Mouse (Mus musculus): ENCODE results near the gene Ttc7b.

DNA sequence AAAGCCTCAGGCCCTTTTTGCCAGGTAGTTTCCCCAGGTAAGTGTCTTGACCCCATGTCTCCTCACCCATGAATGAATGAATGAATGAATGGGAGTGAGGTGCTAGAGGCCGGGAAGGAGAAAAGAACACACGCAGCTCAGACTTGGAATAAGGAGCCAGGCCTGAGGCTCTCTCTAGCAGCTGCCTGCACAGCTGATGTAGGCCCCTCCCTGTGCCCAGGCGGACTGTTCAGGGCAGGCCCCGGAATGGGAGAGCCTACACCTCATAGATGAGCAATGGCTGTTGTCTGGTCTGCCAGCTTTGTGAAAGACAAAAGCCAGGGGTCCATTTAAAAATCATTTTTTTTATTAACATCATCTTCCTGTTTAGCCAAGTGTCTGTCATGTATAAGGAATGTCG lies 220.2 kb downstream of the Ttc7b start:
- TF ChIP-seq CTCF (IDR thresholded peaks at IDR 0.05; ENCODE audit: low read depth) (no peak), EP300 (IDR thresholded peaks at IDR 0.05; ENCODE audit: low read depth) (no peak)

Data from liver, postnatal 0 days (tissue).